Mouse (Mus musculus) liver, adult 2 months (tissue): ENCODE measurements at regions not wholly inside any gene's neighbourhood (a gene's known extent, or its start where the extent isn't known, plus 50 kb on each side); places are given as distances from the start of the nearest gene placed in this dataset.

Experiments
- DNase-seq: peaks from one replicate; pipeline ENCODE4 v3.0.0-alpha.2; 2011; ENCODE audit warnings: low read depth, low spot score; ENCODE audit errors: extremely low read depth
- H3K27ac ChIP-seq: fragments of 200-500 bp; replicated peaks from 2 replicates; pipeline ENCODE4 v1.5.1; 2012; ENCODE audit warnings: low read depth, mild to moderate bottlenecking, control low read depth, inconsistent platforms, low read length; ENCODE audit not compliant: insufficient read depth
- H3K27me3 ChIP-seq: fragments of 200-500 bp; 2 replicates; pipeline ENCODE4 v1.6.1; 2012; ENCODE audit warnings: mild to moderate bottlenecking, moderate library complexity, low read length, inconsistent platforms; ENCODE audit not compliant: control insufficient read depth, insufficient read depth
- H3K36me3 ChIP-seq: fragments of 200-500 bp; 2 replicates; pipeline ENCODE4 v1.6.1; 2012; ENCODE audit warnings: low read length, inconsistent platforms; ENCODE audit not compliant: control insufficient read depth, insufficient read depth
- H3K4me1 ChIP-seq: fragments of 200-500 bp; 2 replicates; pipeline ENCODE4 v1.6.1; 2011; ENCODE audit warnings: low read length; ENCODE audit not compliant: control insufficient read depth, insufficient read depth
- H3K4me3 ChIP-seq: fragments of 200-500 bp; 2 replicates; pipeline ENCODE4 v1.5.1; 2011; ENCODE audit warnings: low read depth, mild to moderate bottlenecking, control low read depth, low read length, moderate library complexity; ENCODE audit not compliant: insufficient read depth
- H3K79me2 ChIP-seq: fragments of 200-500 bp; 2 replicates; pipeline ENCODE4 v1.6.1; 2012; ENCODE audit warnings: inconsistent platforms, mild to moderate bottlenecking, low read length, moderate library complexity; ENCODE audit not compliant: control insufficient read depth, insufficient read depth
- H3K9ac ChIP-seq: fragments of 200-500 bp; 2 replicates; pipeline ENCODE4 v1.6.1; 2012; ENCODE audit warnings: low read depth, mild to moderate bottlenecking, control low read depth, inconsistent platforms, low read length
- CTCF ChIP-seq: fragments of 200-500 bp; IDR thresholded peaks from 2 replicates; pipeline ENCODE4 v1.5.1; 2011; ENCODE audit warnings: low read depth, low read length, control low read depth
- POLR2A ChIP-seq: fragments of 200-500 bp; IDR thresholded peaks from 2 replicates; pipeline ENCODE4 v1.6.1; 2011; ENCODE audit warnings: low read length, control low read depth; ENCODE audit not compliant: insufficient read depth; ENCODE audit errors: extremely low read depth
- WGBS: fragments of 180-500 bp; shearing (Covaris S2); methylation state at CpG from one replicate; pipeline ENCODE4 v1.1.7; 2018; 5-methylcytosine and 5-hydroxymethylcytosine counted together

DNA sequence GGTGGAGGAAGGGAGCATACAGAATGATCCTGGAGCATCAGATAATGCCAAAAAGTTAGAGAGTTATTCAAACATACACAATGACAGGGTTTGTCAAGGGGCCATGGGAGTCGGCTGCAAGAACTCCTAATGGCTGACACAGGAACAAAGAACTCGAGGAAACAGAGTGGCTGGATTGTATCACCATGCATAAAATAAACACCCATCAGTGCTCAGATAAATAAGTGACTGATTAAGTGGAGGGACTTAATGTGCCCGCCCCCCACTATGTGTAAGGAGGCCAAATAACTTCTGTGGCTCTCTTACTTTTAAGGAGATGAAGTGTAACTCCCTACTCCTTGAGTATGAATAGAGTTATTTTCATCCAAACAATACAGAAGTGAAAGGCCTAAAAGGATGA is 220.1 kb upstream of the 9630041A04Rik start:
- TF ChIP-seq POLR2A: no peak
- TF ChIP-seq CTCF: no peak

DNA sequence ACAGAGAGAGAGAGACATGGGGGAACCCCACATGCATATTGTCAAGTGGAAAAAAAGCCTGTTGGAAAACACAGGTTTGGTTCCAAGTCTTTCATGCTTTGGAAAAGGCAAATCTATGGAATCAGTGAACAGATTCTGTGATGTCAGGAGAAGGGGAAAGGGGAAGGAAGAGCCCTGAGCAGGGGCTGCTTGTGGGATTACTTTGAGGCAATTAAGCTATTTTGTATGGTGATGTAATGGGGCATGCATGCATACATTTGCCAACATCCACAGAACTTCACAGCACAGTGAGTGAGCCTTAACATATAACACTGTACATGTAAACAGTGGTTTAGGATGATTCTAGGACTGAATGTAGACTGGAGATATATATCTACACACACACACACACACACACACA is 221.0 kb upstream of the 9630041A04Rik start:
- no peak for DNase-seq
- no peaks in the 10 kb centered on the region for H3K36me3 ChIP-seq
- TF ChIP-seq POLR2A (no peak), CTCF (no peak)
- H3K79me2 ChIP-seq: no peaks in the 10 kb centered on the region
- no peak overlapping the region for H3K9ac ChIP-seq
- no peaks in the 10 kb centered on the region for H3K4me1 ChIP-seq
- H3K4me3 ChIP-seq: no peak overlapping the region
- H3K27me3 ChIP-seq: no peaks in the 10 kb centered on the region
- no peak overlapping the region for H3K27ac ChIP-seq

More for the DNA sequence above, 220.1 kb upstream of the 9630041A04Rik start:
- no peaks in the 10 kb centered on the region for H3K79me2 ChIP-seq
- H3K9ac ChIP-seq: no peak overlapping the region
- WGBS: 17% methylated on average over 3 of the region's 3 CpGs
- DNase-seq: no peak
- H3K4me3 ChIP-seq: no peak overlapping the region
- no peaks in the 10 kb centered on the region for H3K27me3 ChIP-seq
- no peak overlapping the region for H3K27ac ChIP-seq
- H3K36me3 ChIP-seq: no peaks in the 10 kb centered on the region
- no peaks in the 10 kb centered on the region for H3K4me1 ChIP-seq

DNA sequence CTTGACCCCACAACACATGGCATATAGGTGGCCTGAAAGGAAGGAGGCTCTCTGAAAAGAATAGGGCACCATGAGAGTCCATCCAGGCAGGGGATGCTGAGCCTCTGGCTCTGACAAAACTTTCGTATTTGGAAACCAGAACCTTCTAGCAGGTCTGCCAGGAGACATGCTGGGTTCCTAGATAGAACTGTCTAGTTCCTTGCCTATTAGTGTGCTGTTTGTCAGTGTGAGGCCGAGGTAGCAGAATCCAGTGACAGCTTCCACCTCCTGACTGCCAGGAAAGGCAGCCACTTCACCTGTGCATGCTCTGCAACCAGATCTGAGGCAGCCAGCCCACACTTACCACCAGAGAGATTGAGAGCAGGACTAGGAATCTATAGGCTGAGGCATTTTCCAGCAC is 245.4 kb upstream of the 9630041A04Rik start:
- Histone ChIP-seq H3K27ac (no peak overlapping the region), H3K9ac (no peak overlapping the region), H3K4me3 (no peak overlapping the region), H3K36me3 (no peaks in the 10 kb centered on the region), H3K4me1 (no peaks in the 10 kb centered on the region), H3K79me2 (no peaks in the 10 kb centered on the region), H3K27me3 (peaks cover 2% of the 10 kb centered on the region; the same call in 1 of the 2 replicates)
- 77% methylated on average over 2 of the region's 2 CpGs for WGBS
- no peak for DNase-seq
- no peak for TF ChIP-seq POLR2A
- no peak for TF ChIP-seq CTCF

DNA sequence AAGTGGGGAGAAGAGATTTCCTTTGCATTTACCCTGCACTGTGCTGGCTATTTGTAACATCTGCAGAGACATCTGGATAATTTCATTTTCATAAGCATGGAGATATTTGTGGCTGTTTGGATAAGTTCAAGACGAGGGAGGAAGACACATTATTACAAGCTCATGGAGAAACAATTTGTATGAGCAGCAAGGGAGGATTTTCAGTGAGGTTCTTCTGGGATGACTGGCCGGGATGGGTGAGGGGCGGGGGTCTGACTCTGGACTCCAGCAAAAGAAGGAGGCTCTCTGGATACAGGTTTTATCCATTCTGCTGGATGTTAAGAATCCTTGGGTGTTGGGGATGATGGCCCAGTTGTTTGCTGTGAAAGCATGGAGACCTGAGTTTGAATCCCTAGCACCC is 246.5 kb upstream of the 9630041A04Rik start:
- no peak for DNase-seq
- H3K4me3 ChIP-seq: no peak overlapping the region
- H3K27ac ChIP-seq: no peak overlapping the region
- TF ChIP-seq CTCF (no peak), POLR2A (no peak)
- no peaks in the 10 kb centered on the region for H3K79me2 ChIP-seq
- no peaks in the 10 kb centered on the region for H3K4me1 ChIP-seq
- WGBS: 79% methylated on average over 3 of the region's 3 CpGs
- H3K36me3 ChIP-seq: no peaks in the 10 kb centered on the region
- H3K27me3 ChIP-seq: peaks cover 2% of the 10 kb centered on the region; the same call in 1 of the 2 replicates
- H3K9ac ChIP-seq: no peak overlapping the region

DNA sequence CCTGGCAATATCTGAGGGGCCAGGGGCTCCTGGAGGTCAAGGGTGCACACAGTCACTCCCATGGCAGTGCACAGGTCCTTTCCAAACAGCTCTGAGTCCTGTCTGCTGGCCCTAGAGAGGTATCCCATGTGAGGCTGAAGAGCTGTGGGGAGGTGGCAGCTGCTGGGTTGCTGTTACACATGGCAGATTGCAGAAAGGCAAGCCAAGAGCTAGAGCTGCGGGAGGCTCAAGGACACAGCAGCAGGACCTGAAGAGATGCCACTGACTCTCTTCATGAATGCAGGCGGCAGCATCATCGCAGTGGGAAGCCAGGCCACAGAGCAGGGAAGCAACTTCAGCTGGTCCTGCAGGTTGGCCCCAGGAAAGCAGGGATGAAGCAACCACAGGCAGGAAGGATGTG is 247.7 kb upstream of the 9630041A04Rik start:
- Histone ChIP-seq H3K9ac (no peak overlapping the region), H3K27ac (no peak overlapping the region), H3K27me3 (peaks cover 2% of the 10 kb centered on the region; the same call in 1 of the 2 replicates), H3K79me2 (no peaks in the 10 kb centered on the region), H3K4me3 (no peak overlapping the region), H3K36me3 (no peaks in the 10 kb centered on the region), H3K4me1 (no peaks in the 10 kb centered on the region)
- WGBS: 72% methylated on average over 3 of the region's 3 CpGs
- no peak for TF ChIP-seq POLR2A
- no peak for TF ChIP-seq CTCF
- no peak for DNase-seq

DNA sequence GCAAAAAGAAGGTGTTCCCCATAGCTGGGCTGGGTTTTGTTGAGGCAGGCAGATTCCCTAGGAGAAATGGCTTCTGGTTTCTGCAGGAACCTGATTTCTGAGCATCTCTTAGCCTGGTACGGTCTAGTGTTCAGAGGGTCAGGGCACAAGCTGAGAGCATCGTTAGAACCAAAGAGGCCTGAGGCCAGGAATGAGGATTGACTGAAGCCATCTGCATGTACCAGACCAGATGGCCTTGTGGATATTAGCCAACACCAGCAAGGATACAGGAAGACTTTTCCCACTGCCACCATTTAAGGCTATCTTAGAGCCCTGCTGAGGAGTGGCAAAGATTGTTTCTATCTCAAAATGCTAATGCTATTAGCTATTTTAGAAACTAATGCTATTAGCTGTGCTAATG is 248.2 kb upstream of the 9630041A04Rik start:
- peaks cover 2% of the 10 kb centered on the region; the same call in 1 of the 2 replicates for H3K27me3 ChIP-seq
- no peak overlapping the region for H3K4me3 ChIP-seq
- no peak overlapping the region for H3K9ac ChIP-seq
- TF ChIP-seq CTCF (no peak), POLR2A (no peak)
- H3K4me1 ChIP-seq: no peaks in the 10 kb centered on the region
- no peak for DNase-seq
- WGBS: 72% methylated on average over 2 of the region's 2 CpGs
- no peak overlapping the region for H3K27ac ChIP-seq
- no peaks in the 10 kb centered on the region for H3K36me3 ChIP-seq
- no peaks in the 10 kb centered on the region for H3K79me2 ChIP-seq
